In genomic region chr10:79322033-79322736, GRCm38 (mm10) we compare ENCODE assay signal across 13 mouse cellular contexts. TPM values are rescaled to one million over a fixed set of nuclear protein-coding genes. Genes with fewer than 3 reads are reported as not detected.
DNase-seq lines count a peak whose midpoint lies in the region; ATAC-seq and TF ChIP-seq lines count a peak whose summit lies in the region.
"Not testable (repeated sequence)": the region's sequence is repeated elsewhere in the genome, so short reads cannot be mapped to it uniquely, and the experiment has no call there.
"Had no signal": no experiment of that assay in that cellular context is flagged by ENCODE, and none has a peak within 500 bp of the region (broad histone marks: within the 10 kb centered on the region; RNA-seq: fewer than 3 reads in every experiment).

No protein-coding gene starts in this region.

- peak; percentile 61 for TF ChIP-seq CTCF in hindbrain, postnatal 0 days (IDR thresholded peaks at IDR 0.05; ENCODE audit: low read depth)
- peak; percentile 62 for TF ChIP-seq CTCF in stomach, postnatal 0 days (IDR thresholded peaks at IDR 0.05; ENCODE audit: low read depth)

- 6% methylated on average over 16 of the region's 16 CpGs for WGBS in embryonic facial prominence, embryonic 14.5 days
- whole genome bisulfite sequencing in heart, embryonic 11.5 days (ENCODE audit: insufficient replicate concordance): 5% methylated on average over 16 of the region's 16 CpGs
- 4% methylated on average over 16 of the region's 16 CpGs for WGBS in hindbrain, postnatal 0 days
- 6% methylated on average over 16 of the region's 16 CpGs for WGBS in limb, embryonic 11.5 days
- WGBS in lung, embryonic 15.5 days: 2% methylated on average over 16 of the region's 16 CpGs
- WGBS in neural tube, embryonic 11.5 days: 5% methylated on average over 16 of the region's 16 CpGs
- WGBS in stomach, postnatal 0 days: 4% methylated on average over 16 of the region's 16 CpGs

- not testable (repeated sequence) for H3K4me1 ChIP-seq in embryonic facial prominence, embryonic 14.5 days (ENCODE audit: control insufficient read depth, insufficient read depth, low read length); heart, embryonic 11.5 days (ENCODE audit: control insufficient read depth, insufficient read depth, low read length); hindbrain, postnatal 0 days (ENCODE audit: insufficient read depth, low read length); limb, embryonic 11.5 days (ENCODE audit: control insufficient read depth, insufficient read depth, low read length); lung, embryonic 15.5 days; neural tube, embryonic 11.5 days (ENCODE audit: control insufficient read depth, insufficient read depth, low read length); stomach, postnatal 0 days (replicated peaks; ENCODE audit: control insufficient read depth, insufficient read depth)

- ATAC-seq in embryonic facial prominence, embryonic 14.5 days (ENCODE audit: low read depth); heart, embryonic 11.5 days (replicated peaks; ENCODE audit: insufficient number of reproducible peaks, low FRiP score, low TSS enrichment); limb, embryonic 11.5 days (ENCODE audit: insufficient number of reproducible peaks, low FRiP score, low TSS enrichment, low read depth); lung, embryonic 15.5 days (ENCODE audit: borderline replicate concordance, extremely low read depth, low FRiP score, low TSS enrichment); stomach, postnatal 0 days (ENCODE audit: low FRiP score, low TSS enrichment): not testable (repeated sequence)
- 0 out of 2 replicates have a peak, but pooled peaks have one; percentile 35 for ATAC-seq in hindbrain, postnatal 0 days
- peak; percentile 73 for ATAC-seq in neural tube, embryonic 11.5 days (ENCODE audit: insufficient read depth, low FRiP score, low TSS enrichment)

- peak overlapping the region; percentile 26; the same call in 1 of the 2 replicates for H3K4me3 ChIP-seq in embryonic facial prominence, embryonic 14.5 days (ENCODE audit: low read depth, low read length)
- peak overlapping the region; percentile 34 for H3K4me3 ChIP-seq in heart, embryonic 11.5 days (ENCODE audit: low read depth, low read length)
- H3K4me3 ChIP-seq in hindbrain, postnatal 0 days (ENCODE audit: low read length): peak overlapping the region; percentile 29
- peak overlapping the region; percentile 14; the same call in 1 of the 2 replicates for H3K4me3 ChIP-seq in limb, embryonic 11.5 days (ENCODE audit: low read depth, low read length)
- peak overlapping the region; percentile 40 for H3K4me3 ChIP-seq in lung, embryonic 15.5 days
- peak overlapping the region; percentile 28 for H3K4me3 ChIP-seq in neural tube, embryonic 11.5 days (ENCODE audit: low read depth, low read length)
- H3K4me3 ChIP-seq in stomach, postnatal 0 days (ENCODE audit: low read depth, low read length): 0 out of 2 replicates have a peak overlapping the region, but pooled peaks have one; percentile 22

- H3K27me3 ChIP-seq in embryonic facial prominence, embryonic 14.5 days (replicated peaks; ENCODE audit: control insufficient read depth, insufficient read depth, low read length); heart, embryonic 11.5 days (ENCODE audit: control insufficient read depth, insufficient read depth, low read length); hindbrain, postnatal 0 days (ENCODE audit: insufficient read depth, low read length); limb, embryonic 11.5 days (ENCODE audit: control insufficient read depth, insufficient read depth, low read length); lung, embryonic 15.5 days; neural tube, embryonic 11.5 days (ENCODE audit: control insufficient read depth, insufficient read depth, low read length); stomach, postnatal 0 days (ENCODE audit: control insufficient read depth, insufficient read depth, low read length): not testable (repeated sequence)

- TF ChIP-seq EP300 in stomach, postnatal 0 days (optimal IDR thresholded peaks at IDR 0.05): not testable (repeated sequence)

- H3K9me3 ChIP-seq in embryonic facial prominence, embryonic 14.5 days (ENCODE audit: control insufficient read depth, low read length); heart, embryonic 11.5 days (replicated peaks; ENCODE audit: control insufficient read depth, low read length); hindbrain, postnatal 0 days (ENCODE audit: low read length); limb, embryonic 11.5 days (ENCODE audit: control insufficient read depth, low read length); lung, embryonic 15.5 days; neural tube, embryonic 11.5 days (ENCODE audit: control insufficient read depth, low read length); stomach, postnatal 0 days (ENCODE audit: control insufficient read depth, low read length): not testable (repeated sequence)

- H3K36me3 ChIP-seq in embryonic facial prominence, embryonic 14.5 days (ENCODE audit: control insufficient read depth, insufficient read depth, low read length); heart, embryonic 11.5 days (ENCODE audit: control insufficient read depth, insufficient read depth, low read length); hindbrain, postnatal 0 days (ENCODE audit: insufficient read depth, low read length); limb, embryonic 11.5 days (ENCODE audit: control insufficient read depth, insufficient read depth, low read length); lung, embryonic 15.5 days; neural tube, embryonic 11.5 days (ENCODE audit: control insufficient read depth, insufficient read depth, low read length); stomach, postnatal 0 days (ENCODE audit: control insufficient read depth, insufficient read depth, low read length): not testable (repeated sequence)

- H3K9ac ChIP-seq in embryonic facial prominence, embryonic 14.5 days (ENCODE audit: low read depth, low read length); heart, embryonic 11.5 days (ENCODE audit: low read depth, low read length); hindbrain, postnatal 0 days (replicated peaks; ENCODE audit: low read length); limb, embryonic 11.5 days (ENCODE audit: low read length); neural tube, embryonic 11.5 days (ENCODE audit: low read length); stomach, postnatal 0 days (ENCODE audit: low read length): not testable (repeated sequence)
- H3K9ac ChIP-seq in lung, embryonic 15.5 days: peak overlapping the region; percentile 34; the same call in 1 of the 2 replicates

- not testable (repeated sequence) for H3K27ac ChIP-seq in embryonic facial prominence, embryonic 14.5 days (replicated peaks; ENCODE audit: low read depth, low read length); heart, embryonic 11.5 days (ENCODE audit: low read depth, low read length); hindbrain, postnatal 0 days; limb, embryonic 11.5 days (replicated peaks; ENCODE audit: low read depth, low read length); neural tube, embryonic 11.5 days (ENCODE audit: low read depth, low read length); stomach, postnatal 0 days (replicated peaks)
- H3K27ac ChIP-seq in lung, embryonic 15.5 days: peak overlapping the region; percentile 70

- DNase-seq in adrenal gland, adult 2 months: peak; percentile 2
- DNase-seq in embryonic facial prominence, embryonic 14.5 days (ENCODE audit: low spot score): peak; percentile 2
- peak; percentile 32 for DNase-seq in hindbrain, postnatal 0 days (ENCODE audit: low spot score)
- peak; percentile 48 for DNase-seq in limb, embryonic 11.5 days (ENCODE audit: low spot score)
- peak; percentile 20 for DNase-seq in neural tube, embryonic 11.5 days (ENCODE audit: low spot score)
- DNase-seq in stomach, postnatal 0 days (ENCODE audit: low spot score): not testable (repeated sequence)

- H3K4me2 ChIP-seq in embryonic facial prominence, embryonic 14.5 days (ENCODE audit: low read depth, low read length): peak overlapping the region; percentile 43
- H3K4me2 ChIP-seq in heart, embryonic 11.5 days: peak overlapping the region; percentile 43
- H3K4me2 ChIP-seq in hindbrain, postnatal 0 days (ENCODE audit: low read depth, low read length): peak overlapping the region; percentile 45
- H3K4me2 ChIP-seq in limb, embryonic 11.5 days (ENCODE audit: low read depth, severe bottlenecking): not testable (repeated sequence)
- H3K4me2 ChIP-seq in lung, embryonic 15.5 days: peak overlapping the region; percentile 46
- peak overlapping the region; percentile 27 for H3K4me2 ChIP-seq in neural tube, embryonic 11.5 days (ENCODE audit: low read depth)
- 0 out of 2 replicates have a peak overlapping the region, but pooled peaks have one; percentile 35 for H3K4me2 ChIP-seq in stomach, postnatal 0 days (replicated peaks; ENCODE audit: low read depth)

RNA-seq across cellular contexts. Expression of gene Vmn2r82, which starts 34.1 kb away (rescaled TPM):
- not detected for total RNA-seq in adrenal gland, adult 2 months (2021)
- not detected in 2 replicates for polyA plus RNA-seq in adrenal gland, adult 2 months (2012; rRNA removed)
- not detected in 2 replicates for polyA plus RNA-seq in embryonic facial prominence, embryonic 14.5 days (2014; fragmentation: Nextera tagmentation; extraction: Ambion mirVana)
- polyA plus RNA-seq in heart, embryonic 11.5 days (2014; fragmentation: Nextera tagmentation; extraction: Ambion mirVana): not detected in 2 replicates
- not detected in 2 replicates for total RNA-seq in hindbrain, postnatal 0 days (2014; rRNA removed)
- not detected in 2 replicates for polyA plus RNA-seq in hindbrain, postnatal 0 days (2015; fragmentation: Nextera tagmentation; extraction: Ambion mirVana)
- not detected in 2 replicates for polyA plus RNA-seq in limb, embryonic 11.5 days (2014; fragmentation: Nextera tagmentation; extraction: Ambion mirVana)
- polyA plus RNA-seq in lung, embryonic 15.5 days (2015; fragmentation: Nextera tagmentation; extraction: Ambion mirVana): not detected in 2 replicates
- not detected in 2 replicates for polyA plus RNA-seq in neural tube, embryonic 11.5 days (2014; fragmentation: Nextera tagmentation; extraction: Ambion mirVana)
- not detected in 2 replicates for polyA plus RNA-seq in stomach, postnatal 0 days (2015; fragmentation: Nextera tagmentation; extraction: Ambion mirVana)
- total RNA-seq: adrenal gland, adult 18-20 months; gastrocnemius, postnatal 10 days; heart, postnatal 25 days had no signal
- polyA plus RNA-seq: macrophage; spleen, adult 2 months had no signal
